Mouse (Mus musculus) lung, postnatal 0 days (tissue): ENCODE data around the gene Zfp609.

Experiments used
- CTCF ChIP-seq: IDR thresholded peaks from 2 replicates; pipeline ENCODE4 v1.5.1; 2016; ENCODE audit warnings: antibody characterized with exemption, mild to moderate bottlenecking
- EP300 ChIP-seq: IDR thresholded peaks from 2 replicates; pipeline ENCODE4 v1.6.1; 2016; ENCODE audit warnings: antibody characterized with exemption, mild to moderate bottlenecking, control low read depth

DNA sequence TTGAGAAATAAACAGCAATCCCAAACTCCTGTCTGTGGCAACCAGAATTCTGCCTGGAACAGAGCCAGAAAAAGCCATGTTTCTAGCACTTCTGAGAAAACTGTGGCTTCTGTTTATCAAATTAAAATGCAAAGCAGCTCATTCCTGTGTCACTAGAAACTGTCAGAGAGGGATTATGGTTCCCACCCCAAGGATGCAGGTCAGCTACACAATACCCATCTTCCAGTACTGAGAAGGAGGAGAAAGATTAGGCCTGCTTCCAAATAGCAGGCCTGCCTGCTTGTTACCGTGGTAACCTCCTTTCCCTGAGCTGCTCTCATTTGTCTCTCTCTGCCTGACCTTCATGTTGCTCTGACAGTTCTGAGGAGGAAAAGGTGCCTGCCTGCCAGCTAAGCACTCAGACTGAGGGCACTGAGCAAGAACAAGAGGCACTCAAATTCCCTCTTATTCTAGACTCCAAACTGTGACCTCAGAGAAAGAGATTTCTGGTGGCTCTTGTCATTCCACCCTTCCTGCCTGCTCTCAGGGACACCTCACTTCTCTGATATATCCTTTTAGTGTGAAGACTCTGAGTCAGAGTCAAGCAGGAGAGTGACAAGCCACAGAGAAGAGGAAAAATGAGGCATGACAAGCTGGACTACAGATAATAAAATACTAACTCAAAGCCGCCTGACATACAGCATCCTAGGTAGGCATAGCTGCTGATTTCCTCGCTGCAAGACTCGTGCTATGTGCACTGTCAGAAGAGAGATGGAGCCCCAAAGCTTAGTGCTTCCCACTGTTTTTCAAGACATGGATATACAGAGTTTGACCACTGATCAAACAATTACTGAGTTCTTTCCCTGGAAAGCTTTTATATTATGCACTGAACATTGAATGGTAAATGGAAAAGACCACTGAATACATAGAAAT, 82.9 kb downstream of the Zfp609 start:
- 0 out of 2 replicates have a peak, but pooled peaks have one; percentile 1 for TF ChIP-seq CTCF
- TF ChIP-seq EP300: peak; percentile 86
